Mouse (Mus musculus) stomach, embryonic 16.5 days (tissue): ENCODE data around the gene Siah1a. TPM values are rescaled to one million over a fixed set of nuclear protein-coding genes. Genes with fewer than 3 reads are reported as not detected.

ENCODE experiments used
- ATAC-seq: fragments of 200-750 bp; cut with Nextera tagmentation; 2 replicates; pipeline ENCODE4 v1.8.0; 2017; ENCODE audit warnings: moderate number of reproducible peaks, moderate TSS enrichment; ENCODE audit not compliant: insufficient read depth, low FRiP score
- H3K27ac ChIP-seq: fragments of 300-500 bp; sonication (generic); 2 replicates; pipeline ENCODE4 v1.5.1; 2014; ENCODE audit warnings: low read length
- H3K27me3 ChIP-seq: fragments of 300-500 bp; sonication (generic); 2 replicates; pipeline ENCODE4 v1.6.1; 2014; ENCODE audit warnings: low read length, control low read depth, mixed read lengths; ENCODE audit not compliant: control insufficient read depth, insufficient read depth
- H3K36me3 ChIP-seq: fragments of 300-500 bp; sonication (generic); 2 replicates; pipeline ENCODE4 v1.6.1; 2014; ENCODE audit warnings: low read length; ENCODE audit not compliant: control insufficient read depth, insufficient read depth
- H3K4me1 ChIP-seq: fragments of 300-500 bp; sonication (generic); 2 replicates; pipeline ENCODE4 v1.6.1; 2014; ENCODE audit warnings: low read length, control low read depth, mixed read lengths; ENCODE audit not compliant: control insufficient read depth, insufficient read depth
- H3K4me2 ChIP-seq: fragments of 300-500 bp; sonication (generic); 2 replicates; pipeline ENCODE4 v1.6.1; 2014; ENCODE audit warnings: low read depth, low read length, mixed read lengths
- H3K4me3 ChIP-seq: fragments of 300-500 bp; sonication (generic); replicated peaks from 2 replicates; pipeline ENCODE4 v1.5.1; 2014; ENCODE audit warnings: mild to moderate bottlenecking, low read length
- H3K9ac ChIP-seq: fragments of 300-500 bp; sonication (generic); 2 replicates; pipeline ENCODE4 v1.6.1; 2014; ENCODE audit warnings: low read length
- H3K9me3 ChIP-seq: fragments of 300-500 bp; sonication (generic); replicated peaks from 2 replicates; pipeline ENCODE4 v1.6.1; 2016; ENCODE audit warnings: low read length, control low read depth; ENCODE audit not compliant: control insufficient read depth
- WGBS: fragments of 180-500 bp; shearing (Covaris S2); extraction: QIAGEN DNeasy Blood & Tissue Kit; methylation state at CpG from one replicate; pipeline ENCODE4 v1.1.7; 2014; 5-methylcytosine and 5-hydroxymethylcytosine counted together
- polyA plus RNA-seq: library from polyadenylated mRNA; unstranded; fragments of >200 nt; fragmentation: Nextera tagmentation; extraction: Ambion mirVana; gene quantifications from 2 replicates; pipeline ENCODE4 v1.2.1, GENCODE M21; 2015

Siah1a gene
- polyA plus RNA-seq, 1 experiment from 2014 or later: 26.6 TPM

- Histone ChIP-seq H3K27ac (peak overlapping the region; percentile 73; the same call in 1 of the 2 replicates), H3K9ac (no peak overlapping the region), H3K4me1 (peaks cover 3% of the 10 kb centered on the region; the same call in 1 of the 2 replicates), H3K36me3 (no peaks in the 10 kb centered on the region), H3K9me3 (no peaks in the 10 kb centered on the region), H3K4me2 (no peak overlapping the region), H3K27me3 (no peaks in the 10 kb centered on the region), H3K4me3 (no peak overlapping the region)
- ATAC-seq: peak; percentile 49; the same call in 1 of the 2 replicates
- 50% methylated on average over 5 of the region's 5 CpGs for WGBS
These were observed 22.8 kb upstream of the Siah1a start for GRCm38 (mm10) chr8:86768499-86768898.

- peak; percentile 43; the same call in 1 of the 2 replicates for ATAC-seq
- peak overlapping the region; percentile 68 for H3K27ac ChIP-seq
- H3K27me3 ChIP-seq: no peaks in the 10 kb centered on the region
- H3K9me3 ChIP-seq: no peaks in the 10 kb centered on the region
- H3K36me3 ChIP-seq: no peaks in the 10 kb centered on the region
- H3K9ac ChIP-seq: no peak overlapping the region
- H3K4me1 ChIP-seq: peaks cover 3% of the 10 kb centered on the region; the same call in 1 of the 2 replicates
- WGBS: 81% methylated on average over 9 of the region's 9 CpGs
- H3K4me2 ChIP-seq: no peak overlapping the region
- H3K4me3 ChIP-seq: no peak overlapping the region
These were observed 20.9 kb upstream of the Siah1a start for GRCm38 (mm10) chr8:86766548-86767211.

GRCm38 (mm10) chr8:86765669-86766068 lies 19.9 kb upstream of the Siah1a start:
- Histone ChIP-seq H3K4me2 (no peak overlapping the region), H3K9me3 (no peaks in the 10 kb centered on the region), H3K36me3 (no peaks in the 10 kb centered on the region), H3K27me3 (no peaks in the 10 kb centered on the region), H3K4me1 (peaks cover 3% of the 10 kb centered on the region; the same call in 1 of the 2 replicates), H3K27ac (peak overlapping the region; percentile 68), H3K4me3 (no peak overlapping the region), H3K9ac (no peak overlapping the region)
- WGBS: 78% methylated on average over 8 of the region's 8 CpGs
- no peak for ATAC-seq

GRCm38 (mm10) chr8:86765155-86765554 lies 19.4 kb upstream of the Siah1a start:
- H3K27me3 ChIP-seq: no peaks in the 10 kb centered on the region
- no peak overlapping the region for H3K4me3 ChIP-seq
- WGBS: 86% methylated on average over 10 of the region's 10 CpGs

GRCm38 (mm10) chr8:86762806-86763205 lies 17.1 kb upstream of the Siah1a start:
- Histone ChIP-seq H3K4me3 (no peak overlapping the region), H3K4me2 (no peak overlapping the region), H3K36me3 (no peaks in the 10 kb centered on the region), H3K27me3 (no peaks in the 10 kb centered on the region), H3K9me3 (no peaks in the 10 kb centered on the region), H3K4me1 (peaks cover 4% of the 10 kb centered on the region; the same call in 1 of the 2 replicates), H3K9ac (no peak overlapping the region), H3K27ac (no peak overlapping the region)
- ATAC-seq: no peak
- 68% methylated on average over 5 of the region's 5 CpGs for WGBS

More at GRCm38 (mm10) chr8:86765155-86765554, 19.4 kb upstream of the Siah1a start:
- Histone ChIP-seq H3K36me3 (no peaks in the 10 kb centered on the region), H3K4me2 (no peak overlapping the region), H3K9ac (no peak overlapping the region), H3K9me3 (no peaks in the 10 kb centered on the region), H3K4me1 (no peaks in the 10 kb centered on the region), H3K27ac (peak overlapping the region; percentile 35; the same call in 1 of the 2 replicates)
- no peak for ATAC-seq

- Histone ChIP-seq H3K9me3 (no peaks in the 10 kb centered on the region), H3K27ac (no peak overlapping the region), H3K36me3 (no peaks in the 10 kb centered on the region), H3K4me3 (no peak overlapping the region), H3K4me1 (peaks cover 4% of the 10 kb centered on the region; the same call in 1 of the 2 replicates), H3K27me3 (no peaks in the 10 kb centered on the region), H3K9ac (no peak overlapping the region), H3K4me2 (no peak overlapping the region)
- ATAC-seq: no peak
- 46% methylated on average over 6 of the region's 6 CpGs for WGBS
These were observed 15.0 kb upstream of the Siah1a start for GRCm38 (mm10) chr8:86760746-86761145.

- 25% methylated on average over 4 of the region's 4 CpGs for WGBS
- peak; percentile 91 for ATAC-seq
- Histone ChIP-seq H3K4me2 (no peak overlapping the region), H3K9ac (no peak overlapping the region), H3K4me3 (no peak overlapping the region), H3K27me3 (no peaks in the 10 kb centered on the region), H3K9me3 (no peaks in the 10 kb centered on the region), H3K4me1 (peaks cover 4% of the 10 kb centered on the region; the same call in 1 of the 2 replicates), H3K36me3 (no peaks in the 10 kb centered on the region), H3K27ac (peak overlapping the region; percentile 39; the same call in 1 of the 2 replicates)
These were observed 13.4 kb upstream of the Siah1a start for GRCm38 (mm10) chr8:86759090-86759491.

- no peak overlapping the region for H3K4me2 ChIP-seq
- H3K4me1 ChIP-seq: peaks cover 4% of the 10 kb centered on the region; the same call in 1 of the 2 replicates
- no peak overlapping the region for H3K27ac ChIP-seq
- no peaks in the 10 kb centered on the region for H3K36me3 ChIP-seq
- no peak overlapping the region for H3K4me3 ChIP-seq
- no peaks in the 10 kb centered on the region for H3K9me3 ChIP-seq
- no peak overlapping the region for H3K9ac ChIP-seq
- H3K27me3 ChIP-seq: no peaks in the 10 kb centered on the region
- 51% methylated on average over 3 of the region's 3 CpGs for WGBS
- 0 out of 2 replicates have a peak, but pooled peaks have one; percentile 12 for ATAC-seq
These were observed 12.9 kb upstream of the Siah1a start for GRCm38 (mm10) chr8:86758651-86759050.

GRCm38 (mm10) chr8:86756948-86757733 lies 11.4 kb upstream of the Siah1a start:
- no peak overlapping the region for H3K9ac ChIP-seq
- H3K27me3 ChIP-seq: no peaks in the 10 kb centered on the region
- no peaks in the 10 kb centered on the region for H3K36me3 ChIP-seq
- 38% methylated on average over 23 of the region's 23 CpGs for WGBS
- H3K4me2 ChIP-seq: no peak overlapping the region
- no peaks in the 10 kb centered on the region for H3K9me3 ChIP-seq
- ATAC-seq: no peak
- H3K4me1 ChIP-seq: peaks cover 4% of the 10 kb centered on the region; the same call in 1 of the 2 replicates
- no peak overlapping the region for H3K27ac ChIP-seq
- no peak overlapping the region for H3K4me3 ChIP-seq
